Mouse (Mus musculus): ENCODE measurements at regions not wholly inside any gene's neighbourhood (a gene's known extent, or its start where the extent isn't known, plus 50 kb on each side); places are given as distances from the start of the nearest gene placed in this dataset.
A peak's percentile ranks its signal among the peaks of the same experiment; 100 is the strongest.

DNA sequence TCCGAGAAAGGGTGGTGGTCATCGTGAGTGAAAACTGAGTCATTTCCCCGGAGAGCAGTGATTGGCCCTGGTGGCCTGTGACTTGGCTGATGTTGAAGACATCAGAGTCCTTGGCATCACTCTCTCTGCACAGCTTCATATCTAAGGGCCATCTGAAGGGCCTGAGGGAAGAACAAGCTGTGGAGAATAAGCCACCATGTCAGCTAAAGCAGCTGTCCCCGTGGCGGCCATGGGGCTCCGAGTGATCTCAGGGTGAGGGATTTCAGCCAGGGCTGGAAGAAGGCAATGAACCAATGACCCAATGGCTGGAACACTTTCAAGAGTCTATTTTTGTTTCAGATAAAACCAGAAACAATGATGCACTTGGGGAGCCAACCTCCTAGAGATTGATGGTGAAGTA lies 62.2 kb downstream of the Ttc32 start:
- intact Hi-C loops (cut with DNase I): loop anchor here (2.0 kb wide), 1 partner anchor 21 kb away; no protein-coding TSS in a partner anchor
- Histone ChIP-seq H3K27ac (peak overlapping the region; percentile 67), H3K4me1 (ENCODE audit: control insufficient read depth, insufficient read depth, low read length) (peaks cover 8% of the 10 kb centered on the region), H3K4me3 (no peak overlapping the region), H3K27me3 (ENCODE audit: control insufficient read depth, insufficient read depth, low read length) (no peaks in the 10 kb centered on the region), H3K9ac (ENCODE audit: low read depth, low read length) (no peak overlapping the region), H3K79me2 (replicated peaks; ENCODE audit: control insufficient read depth, insufficient read depth, low read length) (no peaks in the 10 kb centered on the region), H3K36me3 (ENCODE audit: control insufficient read depth, insufficient read depth, low read length) (peaks cover 5% of the 10 kb centered on the region)
- 0 out of 2 replicates have a peak, but pooled peaks have one; percentile 16 for TF ChIP-seq EP300 (IDR thresholded peaks at IDR 0.05; ENCODE audit: insufficient read depth, low read depth, low read length)
- no peak for TF ChIP-seq POLR2A (IDR thresholded peaks at IDR 0.05; ENCODE audit: insufficient read depth, low read depth, low read length)
- TF ChIP-seq CTCF (IDR thresholded peaks at IDR 0.05): no peak
- peak; percentile 53 to 76 for DNase-seq
- WGBS: 45% methylated on average over 6 of the region's 6 CpGs

DNA sequence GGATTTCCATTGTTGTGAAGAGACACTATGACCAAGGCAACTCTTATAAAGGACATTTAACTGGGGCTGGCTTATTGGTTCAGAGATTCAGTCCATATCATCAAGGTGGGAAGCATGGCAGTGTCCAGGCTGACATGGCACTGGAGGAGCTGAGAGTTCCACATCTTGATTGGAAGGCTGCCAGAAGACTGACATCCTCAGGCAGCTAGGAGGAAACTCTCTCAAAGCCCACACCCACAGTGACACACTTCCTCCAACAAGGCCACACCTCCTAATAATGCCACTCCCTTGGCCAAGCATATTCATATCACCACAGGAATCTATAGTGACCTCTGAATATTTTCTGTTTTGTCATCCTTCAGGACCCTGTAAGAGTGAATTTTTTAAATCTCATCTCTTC lies 65.3 kb downstream of the Ttc32 start:
- Histone ChIP-seq H3K27me3 (ENCODE audit: control insufficient read depth, insufficient read depth, low read length) (no peaks in the 10 kb centered on the region), H3K9ac (ENCODE audit: low read depth, low read length) (no peak overlapping the region), H3K36me3 (ENCODE audit: control insufficient read depth, insufficient read depth, low read length) (peaks cover 5% of the 10 kb centered on the region), H3K4me1 (ENCODE audit: control insufficient read depth, insufficient read depth, low read length) (peaks cover 8% of the 10 kb centered on the region), H3K27ac (no peak overlapping the region), H3K4me3 (no peak overlapping the region), H3K79me2 (replicated peaks; ENCODE audit: control insufficient read depth, insufficient read depth, low read length) (no peaks in the 10 kb centered on the region)
- intact Hi-C loops (cut with DNase I): no loop called here
- no peak for DNase-seq
- TF ChIP-seq POLR2A (IDR thresholded peaks at IDR 0.05; ENCODE audit: insufficient read depth, low read depth, low read length): no peak
- no peak for TF ChIP-seq CTCF (IDR thresholded peaks at IDR 0.05)
- no peak for TF ChIP-seq EP300 (IDR thresholded peaks at IDR 0.05; ENCODE audit: insufficient read depth, low read depth, low read length)

DNA sequence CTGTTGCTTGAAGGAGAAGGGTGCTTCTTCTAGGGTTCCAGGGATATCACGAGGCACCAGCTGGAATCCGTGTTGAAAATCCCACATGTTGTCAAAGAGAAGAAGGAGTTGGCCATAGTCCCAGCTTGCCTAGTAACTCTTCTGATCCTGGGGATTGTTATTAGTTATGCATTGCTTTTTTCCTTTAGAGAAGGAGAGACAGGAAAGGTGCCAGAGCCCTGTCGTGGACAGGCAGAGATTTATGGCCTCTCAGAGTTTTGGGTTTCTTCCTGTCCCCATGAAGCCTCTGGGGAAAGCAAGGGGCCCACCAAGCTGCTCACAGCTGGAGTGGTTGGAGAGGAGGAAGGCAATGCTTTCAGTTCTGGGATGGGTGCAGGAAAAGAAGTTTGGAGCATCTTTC lies 76.6 kb downstream of the Ttc32 start:
- intact Hi-C loops (cut with DNase I): loop anchor here (5.0 kb wide), 1 partner anchor 44 kb away; no protein-coding TSS in a partner anchor
- no peaks in the 10 kb centered on the region; the same call in 1 of the 2 replicates for H3K4me1 ChIP-seq (ENCODE audit: control insufficient read depth, insufficient read depth, low read length)
- H3K27ac ChIP-seq: no peak overlapping the region
- no peak overlapping the region for H3K4me3 ChIP-seq
- peak; percentile 39 to 53 for DNase-seq
- H3K9ac ChIP-seq (ENCODE audit: low read depth, low read length): no peak overlapping the region
- H3K27me3 ChIP-seq (ENCODE audit: control insufficient read depth, insufficient read depth, low read length): no peaks in the 10 kb centered on the region
- TF ChIP-seq EP300 (IDR thresholded peaks at IDR 0.05; ENCODE audit: insufficient read depth, low read depth, low read length) (no peak), CTCF (IDR thresholded peaks at IDR 0.05) (no peak), POLR2A (IDR thresholded peaks at IDR 0.05; ENCODE audit: insufficient read depth, low read depth, low read length) (no peak)
- H3K36me3 ChIP-seq (ENCODE audit: control insufficient read depth, insufficient read depth, low read length): no peaks in the 10 kb centered on the region
- H3K79me2 ChIP-seq (replicated peaks; ENCODE audit: control insufficient read depth, insufficient read depth, low read length): no peaks in the 10 kb centered on the region
- 41% methylated on average over 3 of the region's 3 CpGs for WGBS

DNA sequence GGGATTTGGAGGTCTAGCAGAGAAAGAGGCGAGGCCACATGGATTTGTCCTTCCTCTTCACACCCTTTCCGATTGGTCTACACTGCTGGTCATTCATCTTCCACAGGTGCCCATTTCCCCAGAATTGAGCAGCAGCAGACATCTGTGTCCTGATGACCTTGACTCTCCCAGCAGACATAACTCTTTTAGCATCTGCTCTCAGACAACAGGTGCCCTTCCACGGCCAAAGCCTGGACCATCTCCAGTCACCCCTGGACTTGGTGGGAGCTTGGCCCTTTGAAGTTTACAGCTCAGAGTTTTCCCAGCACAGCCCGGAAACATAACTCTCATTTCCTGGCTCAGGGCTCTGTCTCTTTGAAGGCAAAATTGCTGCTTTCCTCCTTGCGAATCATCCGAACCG lies 80.0 kb downstream of the Ttc32 start:
- Histone ChIP-seq H3K27me3 (ENCODE audit: control insufficient read depth, insufficient read depth, low read length) (no peaks in the 10 kb centered on the region), H3K79me2 (replicated peaks; ENCODE audit: control insufficient read depth, insufficient read depth, low read length) (no peaks in the 10 kb centered on the region), H3K4me1 (ENCODE audit: control insufficient read depth, insufficient read depth, low read length) (no peaks in the 10 kb centered on the region; the same call in 1 of the 2 replicates), H3K36me3 (ENCODE audit: control insufficient read depth, insufficient read depth, low read length) (peaks cover 2% of the 10 kb centered on the region; the same call in 1 of the 2 replicates), H3K27ac (no peak overlapping the region), H3K9ac (ENCODE audit: low read depth, low read length) (no peak overlapping the region), H3K4me3 (no peak overlapping the region)
- 69% methylated on average over 7 of the region's 7 CpGs for WGBS
- no peak for DNase-seq
- intact Hi-C loops (cut with DNase I): loop anchor here (5.0 kb wide), 2 partner anchors 33 to 48 kb away; no protein-coding TSS in a partner anchor
- no peak for TF ChIP-seq CTCF (IDR thresholded peaks at IDR 0.05)
- no peak for TF ChIP-seq EP300 (IDR thresholded peaks at IDR 0.05; ENCODE audit: insufficient read depth, low read depth, low read length)
- no peak for TF ChIP-seq POLR2A (IDR thresholded peaks at IDR 0.05; ENCODE audit: insufficient read depth, low read depth, low read length)

DNA sequence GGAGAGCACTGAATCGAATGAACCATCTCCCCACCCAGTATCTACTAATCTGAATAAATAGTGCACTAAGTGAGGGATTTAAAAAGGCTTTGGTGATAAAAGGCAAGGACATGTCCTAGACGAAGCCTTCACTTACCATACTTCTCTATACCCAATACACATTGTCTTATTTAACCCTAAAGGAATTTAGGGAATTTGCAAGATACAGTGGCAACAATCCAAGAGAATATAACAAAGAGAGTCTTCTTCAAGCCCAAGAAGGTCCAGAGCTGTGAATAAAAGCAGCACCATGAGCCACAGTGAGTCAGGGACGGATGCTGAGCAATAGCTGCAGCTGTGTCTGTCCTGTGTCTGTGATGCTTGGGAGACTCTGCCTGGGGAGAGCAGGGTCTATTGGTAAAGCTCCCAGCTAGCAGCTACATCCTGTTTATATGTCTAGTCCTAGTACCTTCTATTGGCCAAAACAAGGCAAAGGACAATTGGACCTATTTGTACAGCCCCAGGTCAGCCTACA lies 82.4 kb downstream of the Ttc32 start:
- DNase-seq: no peak
- H3K36me3 ChIP-seq (ENCODE audit: control insufficient read depth, insufficient read depth, low read length): peaks cover 2% of the 10 kb centered on the region; the same call in 1 of the 2 replicates
- no peak overlapping the region for H3K4me3 ChIP-seq
- intact Hi-C loops (cut with DNase I): loop anchor here (2.0 to 5.0 kb wide), 2 partner anchors 19 to 35 kb away; no protein-coding TSS in a partner anchor
- no peak overlapping the region for H3K9ac ChIP-seq (ENCODE audit: low read depth, low read length)
- no peaks in the 10 kb centered on the region; the same call in 1 of the 2 replicates for H3K4me1 ChIP-seq (ENCODE audit: control insufficient read depth, insufficient read depth, low read length)
- 64% methylated on average over 3 of the region's 3 CpGs for WGBS
- no peak for TF ChIP-seq CTCF (IDR thresholded peaks at IDR 0.05)
- TF ChIP-seq POLR2A (IDR thresholded peaks at IDR 0.05; ENCODE audit: insufficient read depth, low read depth, low read length): no peak
- no peak for TF ChIP-seq EP300 (IDR thresholded peaks at IDR 0.05; ENCODE audit: insufficient read depth, low read depth, low read length)
- H3K27me3 ChIP-seq (ENCODE audit: control insufficient read depth, insufficient read depth, low read length): no peaks in the 10 kb centered on the region
- H3K79me2 ChIP-seq (replicated peaks; ENCODE audit: control insufficient read depth, insufficient read depth, low read length): no peaks in the 10 kb centered on the region
- no peak overlapping the region; the same call in 1 of the 2 replicates for H3K27ac ChIP-seq

DNA sequence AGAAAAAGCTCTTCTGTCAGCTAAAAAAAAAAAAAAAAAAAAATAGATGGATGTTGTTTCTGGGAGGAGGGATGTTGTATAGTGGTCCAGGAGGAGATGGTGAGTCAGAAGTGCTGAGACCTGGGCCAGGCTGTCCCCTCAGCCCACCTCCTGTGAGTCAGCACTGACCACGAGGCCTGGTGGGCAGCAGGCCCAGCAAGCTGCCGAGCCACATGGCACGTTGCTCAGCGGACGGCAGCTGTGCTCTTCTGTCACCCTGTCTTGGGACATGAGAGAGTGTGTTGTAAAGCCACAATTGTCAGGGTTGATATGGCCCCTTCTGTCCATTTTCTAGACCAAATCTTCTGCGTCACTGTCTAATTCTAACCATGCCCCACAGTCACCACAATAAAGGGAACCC lies 83.9 kb downstream of the Ttc32 start:
- H3K27me3 ChIP-seq (ENCODE audit: control insufficient read depth, insufficient read depth, low read length): no peaks in the 10 kb centered on the region
- WGBS: 44% methylated on average over 6 of the region's 6 CpGs

More for the DNA sequence above, 83.9 kb downstream of the Ttc32 start:
- Histone ChIP-seq H3K27ac (peak overlapping the region; percentile 81), H3K79me2 (replicated peaks; ENCODE audit: control insufficient read depth, insufficient read depth, low read length) (no peaks in the 10 kb centered on the region), H3K4me3 (no peak overlapping the region), H3K9ac (ENCODE audit: low read depth, low read length) (no peak overlapping the region), H3K4me1 (ENCODE audit: control insufficient read depth, insufficient read depth, low read length) (no peaks in the 10 kb centered on the region; the same call in 1 of the 2 replicates), H3K36me3 (ENCODE audit: control insufficient read depth, insufficient read depth, low read length) (peaks cover 2% of the 10 kb centered on the region; the same call in 1 of the 2 replicates)
- intact Hi-C loops (cut with DNase I): loop anchor here (2.0 to 5.0 kb wide), 2 partner anchors 21 to 36 kb away; no protein-coding TSS in a partner anchor
- peak; percentile 83 to 89 for DNase-seq
- TF ChIP-seq EP300 (IDR thresholded peaks at IDR 0.05; ENCODE audit: insufficient read depth, low read depth, low read length): peak; percentile 96
- TF ChIP-seq CTCF (IDR thresholded peaks at IDR 0.05): no peak
